Mouse (Mus musculus): ENCODE data around the gene Art4. TPM values are rescaled to one million over a fixed set of nuclear protein-coding genes. Genes with fewer than 3 reads are reported as not detected.

Art4 gene
- total RNA-seq, 2 experiments from 2014 or later: 0.23 TPM; not detected in 1

GRCm38 (mm10) chr6:136827881-136828561 is 29.5 kb downstream of the Art4 start, which contains the start of gene Wbp11:
TSS of gene Wbp11 (minus strand) at chr6:136828233.
- peak; percentile 96 for DNase-seq (ENCODE audit: low spot score in 2 of 2)

GRCm38 (mm10) chr6:136827516-136827880 is 30.0 kb downstream of the Art4 start, which contains the start of gene BC049715:
TSS of gene BC049715 (plus strand) at chr6:136827626.
- DNase-seq (ENCODE audit: low spot score in 2 of 2): no peak

- DNase-seq (ENCODE audit: low spot score in 2 of 2): no peak
Observed at GRCm38 (mm10) chr6:136827116-136827515, 30.4 kb downstream of the Art4 start.

GRCm38 (mm10) chr6:136824987-136825386 is 32.5 kb downstream of the Art4 start:
- DNase-seq (ENCODE audit: low spot score in 2 of 2): no peak

- DNase-seq (ENCODE audit: low spot score in 2 of 2): no peak
Observed at GRCm38 (mm10) chr6:136821086-136821485, 36.4 kb downstream of the Art4 start.

GRCm38 (mm10) chr6:136820381-136820780 is 37.2 kb downstream of the Art4 start:
- no peak for DNase-seq (ENCODE audit: low spot score in 2 of 2)

- peak; percentile 33 to 63 for DNase-seq (ENCODE audit: low spot score in 2 of 2)
Observed at GRCm38 (mm10) chr6:136817549-136817948, 40.0 kb downstream of the Art4 start.

- no peak for DNase-seq (ENCODE audit: low spot score in 2 of 2)
Observed at GRCm38 (mm10) chr6:136816826-136817225, 40.7 kb downstream of the Art4 start.

GRCm38 (mm10) chr6:136815381-136815780 is 42.2 kb downstream of the Art4 start:
- no peak for DNase-seq (ENCODE audit: low spot score in 2 of 2)

GRCm38 (mm10) chr6:136813117-136813516 is 44.4 kb downstream of the Art4 start:
- DNase-seq (ENCODE audit: low spot score in 2 of 2): no peak

- no peak for DNase-seq (ENCODE audit: low spot score in 2 of 2)
Observed at GRCm38 (mm10) chr6:136811196-136811595, 46.3 kb downstream of the Art4 start.

GRCm38 (mm10) chr6:136809673-136810072 is 47.9 kb downstream of the Art4 start:
- no peak for DNase-seq (ENCODE audit: low spot score in 2 of 2)

- no peak for DNase-seq (ENCODE audit: low spot score in 2 of 2)
Observed at GRCm38 (mm10) chr6:136809077-136809476, 48.5 kb downstream of the Art4 start.

- peak; percentile 48 to 54 for DNase-seq (ENCODE audit: low spot score in 2 of 2)
Observed at GRCm38 (mm10) chr6:136808631-136809046, 48.9 kb downstream of the Art4 start.

- peak; percentile 99 to 100 for DNase-seq (ENCODE audit: low spot score in 2 of 2)
Observed at GRCm38 (mm10) chr6:136808014-136808417, 49.5 kb downstream of the Art4 start, which contains the start of gene H2afj. TSS of gene H2afj (plus strand) at chr6:136808244.

- DNase-seq (ENCODE audit: low spot score in 2 of 2): no peak
Observed at GRCm38 (mm10) chr6:136807395-136808013, 50.0 kb downstream of the Art4 start.

- DNase-seq (ENCODE audit: low spot score in 2 of 2): no peak
Observed at GRCm38 (mm10) chr6:136806819-136807218, 50.7 kb downstream of the Art4 start.

GRCm38 (mm10) chr6:136805409-136805775 is 52.1 kb downstream of the Art4 start:
- no peak for DNase-seq (ENCODE audit: low spot score in 2 of 2)

- DNase-seq (ENCODE audit: low spot score in 2 of 2): no peak
Observed at GRCm38 (mm10) chr6:136804705-136805408, 52.7 kb downstream of the Art4 start.

- DNase-seq (ENCODE audit: low spot score in 2 of 2): peak; percentile 99
Observed at GRCm38 (mm10) chr6:136803739-136804633, 53.5 kb downstream of the Art4 start, which contains the start of gene Hist4h4. TSS of gene Hist4h4 (minus strand) at chr6:136804415.

Measured in layer of hippocampus, postnatal 10 days (tissue).